Mouse (Mus musculus): ENCODE data around the gene Serpinb2.

The Serpinb2 gene

GRCm38 (mm10) chr1:107582900-107583299 is 71.7 kb downstream of the Serpinb2 start:
- DNase-seq, result no peak

- no peak for DNase-seq
Measured at GRCm38 (mm10) chr1:107583958-107584376, 72.7 kb downstream of the Serpinb2 start.

- DNase-seq, result no peak
Measured at GRCm38 (mm10) chr1:107584932-107585331, 73.7 kb downstream of the Serpinb2 start.
